Comparison of ENCODE assay signal across 8 mouse cellular contexts in genomic region chr11:5955546-5956276, GRCm38 (mm10). TPM values are rescaled to one million over a fixed set of nuclear protein-coding genes. Genes with fewer than 3 reads are reported as not detected.
DNase-seq lines count a peak whose midpoint lies in the region; ATAC-seq lines count a peak whose summit lies in the region.

Ykt6 (plus strand) TSS chr11:5955693.

- peak within 1 kb of the TSS; percentile 93 for H3K9ac ChIP-seq in hindbrain, embryonic 12.5 days

- H3K4me1 ChIP-seq in hindbrain, embryonic 12.5 days: peaks cover 18% of the 10 kb centered on the region

- H3K36me3 ChIP-seq in hindbrain, embryonic 12.5 days: peaks cover 12% of the 10 kb centered on the region

- ATAC-seq in hindbrain, embryonic 12.5 days (ENCODE audit: low FRiP score): peak; percentile 96

- peak within 1 kb of the TSS; percentile 92 for H3K4me3 ChIP-seq in hindbrain, embryonic 12.5 days

- H3K4me2 ChIP-seq in hindbrain, embryonic 12.5 days (replicated peaks): peak within 1 kb of the TSS; percentile 87

- H3K27ac ChIP-seq in hindbrain, embryonic 12.5 days: peak within 1 kb of the TSS; percentile 89

- H3K27me3 ChIP-seq in hindbrain, embryonic 12.5 days: no peaks in the 10 kb centered on the region

- peak; percentile 97 for DNase-seq in NIH3T3 (ENCODE audit: low read depth)
- DNase-seq in cerebellum, postnatal 10 days: peak; percentile 97 to 98
- DNase-seq in frontal cortex, postnatal 10 days (ENCODE audit: low spot score in 2 of 2): peak; percentile 88 to 93
- DNase-seq in layer of hippocampus, postnatal 14 days (ENCODE audit: low spot score in 2 of 2): peak; percentile 91 to 95
- DNase-seq in lung, postnatal 14 days: peak; percentile 98
- peak; percentile 87 for DNase-seq in retina, adult 2 months (ENCODE audit: low read depth, low spot score)
- DNase-seq in thymus, postnatal 36 days: peak; percentile 91 to 94

- under 1% methylated on average over 71 of the region's 71 CpGs for WGBS in hindbrain, embryonic 12.5 days

- no peaks in the 10 kb centered on the region for H3K9me3 ChIP-seq in hindbrain, embryonic 12.5 days (replicated peaks)

RNA-seq across cellular contexts. Expression of gene Ykt6, which starts in this region (rescaled TPM):
- 59.0 and 60.9 TPM in 2 replicates for polyA plus RNA-seq in hindbrain, embryonic 12.5 days (2016; fragmentation: Nextera tagmentation; extraction: Ambion mirVana)
- 10 to 100 TPM; 84.7 to 85.3 TPM for total RNA-seq in layer of hippocampus, postnatal 14 days (2021)

Comparison
In these comparisons a context has a peak if more than half of its experiments do, and no peak if none do; other contexts are left out.
1. Peak in every context shown above with its lines: DNase-seq, ATAC-seq, H3K4me3 ChIP-seq and H3K27ac ChIP-seq.